Mouse (Mus musculus) limb, embryonic 11.5 days (tissue): Measurements from ENCODE around the gene Slc4a4. TPM values are rescaled to one million over a fixed set of nuclear protein-coding genes. Genes with fewer than 3 reads are reported as not detected.
"Not testable (repeated sequence)": the region's sequence is repeated elsewhere in the genome, so short reads cannot be mapped to it uniquely, and the experiment has no call there.

Source experiments
- ATAC-seq: fragments of 200-750 bp; cut with Nextera tagmentation; 2 replicates; pipeline ENCODE4 v1.8.0; 2017; ENCODE audit warnings: low read depth; ENCODE audit not compliant: insufficient number of reproducible peaks, low FRiP score, low TSS enrichment
- DNase-seq: peaks from one replicate; pipeline ENCODE4 v3.0.0-alpha.2; 2015; ENCODE audit warnings: low spot score
- H3K27ac ChIP-seq: fragments of 300-500 bp; sonication (generic); replicated peaks from 2 replicates; pipeline ENCODE4 v1.5.1; 2014; ENCODE audit warnings: low read depth, mild to moderate bottlenecking, low read length
- H3K27me3 ChIP-seq: fragments of 300-500 bp; sonication (generic); 2 replicates; pipeline ENCODE4 v1.6.1; 2014; ENCODE audit warnings: mild to moderate bottlenecking, low read length, mixed read lengths; ENCODE audit not compliant: control insufficient read depth, insufficient read depth
- H3K36me3 ChIP-seq: fragments of 300-500 bp; sonication (generic); 2 replicates; pipeline ENCODE4 v1.6.1; 2014; ENCODE audit warnings: mild to moderate bottlenecking, low read length, moderate library complexity, mixed read lengths; ENCODE audit not compliant: control insufficient read depth, insufficient read depth
- H3K4me1 ChIP-seq: fragments of 300-500 bp; sonication (generic); 2 replicates; pipeline ENCODE4 v1.6.1; 2014; ENCODE audit warnings: low read length, mixed read lengths; ENCODE audit not compliant: control insufficient read depth, insufficient read depth
- H3K4me2 ChIP-seq: fragments of 300-500 bp; sonication (generic); 2 replicates; pipeline ENCODE4 v1.6.1; 2014; ENCODE audit warnings: low read depth, mild to moderate bottlenecking, moderate library complexity; ENCODE audit not compliant: severe bottlenecking
- H3K4me3 ChIP-seq: fragments of 300-500 bp; sonication (generic); 2 replicates; pipeline ENCODE4 v1.5.1; 2014; ENCODE audit warnings: low read depth, low read length
- H3K9ac ChIP-seq: fragments of 300-500 bp; sonication (generic); 2 replicates; pipeline ENCODE4 v1.6.1; 2014; ENCODE audit warnings: mild to moderate bottlenecking, low read length
- H3K9me3 ChIP-seq: fragments of 300-500 bp; sonication (generic); 2 replicates; pipeline ENCODE4 v1.6.1; 2016; ENCODE audit warnings: low read length; ENCODE audit not compliant: control insufficient read depth
- WGBS: fragments of 180-500 bp; shearing (Covaris S2); extraction: QIAGEN DNeasy Blood & Tissue Kit; methylation state at CpG from one replicate; pipeline ENCODE4 v1.1.7; 2014; 5-methylcytosine and 5-hydroxymethylcytosine counted together
- polyA plus RNA-seq: library from polyadenylated mRNA; unstranded; fragments of >200 nt; fragmentation: Nextera tagmentation; extraction: Ambion mirVana; gene quantifications from 2 replicates; pipeline ENCODE4 v1.2.1, GENCODE M21; 2014

Gene Slc4a4
- polyA plus RNA-seq, 1 experiment from 2014 or later: 1.9 TPM

DNA sequence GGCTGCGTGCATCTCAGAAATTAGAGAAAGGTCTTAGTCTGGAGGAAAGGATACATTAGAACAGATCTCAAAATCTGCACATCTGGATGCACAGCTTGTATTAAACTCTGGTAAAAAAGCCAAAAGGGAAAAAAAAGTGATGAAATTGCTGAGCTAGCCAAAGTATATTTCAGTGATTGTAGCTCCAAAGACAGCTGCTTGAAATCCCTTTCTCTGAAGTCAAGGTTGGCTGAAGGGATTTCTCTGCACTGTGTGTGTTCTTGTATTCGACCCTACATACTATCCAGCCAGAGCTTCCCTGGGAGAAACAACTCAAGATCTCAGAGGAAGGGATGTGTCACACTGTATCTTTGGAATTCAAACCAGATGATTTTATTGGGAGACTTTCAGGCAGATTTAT is 223.2 kb downstream of the Slc4a4 start:
- Histone ChIP-seq H3K9me3 (no peaks in the 10 kb centered on the region), H3K36me3 (no peaks in the 10 kb centered on the region), H3K4me2 (no peak overlapping the region), H3K27me3 (no peaks in the 10 kb centered on the region), H3K9ac (no peak overlapping the region), H3K27ac (no peak overlapping the region), H3K4me1 (no peaks in the 10 kb centered on the region), H3K4me3 (no peak overlapping the region)
- no peak for ATAC-seq
- 83% methylated on average over 2 of the region's 2 CpGs for WGBS
- no peak for DNase-seq

DNA sequence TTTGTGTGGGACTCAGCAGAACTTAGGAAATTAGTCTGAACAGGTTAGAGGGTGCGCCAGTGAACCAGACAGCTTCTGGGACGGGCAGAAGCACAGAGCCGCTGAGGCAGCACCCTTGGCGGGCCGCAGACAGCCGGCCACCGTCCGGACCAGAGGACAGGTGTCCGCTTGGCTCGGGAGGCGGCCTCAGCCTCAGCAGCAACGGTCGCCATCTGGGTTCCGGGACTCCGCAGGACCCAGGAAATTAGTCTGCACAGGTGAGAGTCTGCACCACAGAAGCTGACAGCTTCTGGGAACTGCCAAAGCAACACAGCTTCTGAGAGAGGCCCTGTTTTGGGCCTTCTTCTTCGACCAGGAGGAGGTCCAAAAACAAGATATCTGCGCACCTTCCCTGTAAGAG is 225.4 kb downstream of the Slc4a4 start:
- not testable (repeated sequence) for H3K27ac ChIP-seq, ATAC-seq, H3K36me3 ChIP-seq, H3K9me3 ChIP-seq, DNase-seq, H3K4me1 ChIP-seq, H3K27me3 ChIP-seq, H3K4me3 ChIP-seq, H3K9ac ChIP-seq, H3K4me2 ChIP-seq
- WGBS: 94% methylated on average over 11 of the region's 17 CpGs

DNA sequence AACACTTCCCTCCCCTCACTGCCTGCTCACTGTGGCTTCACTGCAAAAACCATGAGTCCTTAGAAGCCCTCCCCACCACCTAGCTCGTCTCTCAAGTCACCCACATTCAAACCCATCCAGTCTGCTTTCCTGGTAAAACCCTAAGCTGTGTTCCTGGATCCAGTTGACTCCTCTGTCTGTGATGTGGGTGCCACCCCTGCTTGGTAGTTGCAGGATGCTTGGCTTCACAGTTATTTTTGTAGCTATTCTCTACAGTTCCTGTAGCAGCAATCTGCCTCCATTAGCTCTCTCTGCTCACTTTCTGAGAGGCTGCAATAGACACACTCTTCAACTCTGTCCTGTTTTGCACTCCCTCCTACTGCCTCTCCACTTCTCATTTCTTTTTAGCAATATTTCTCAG is 234.3 kb downstream of the Slc4a4 start:
- Histone ChIP-seq H3K9me3 (no peaks in the 10 kb centered on the region), H3K27me3 (no peaks in the 10 kb centered on the region), H3K4me2 (no peak overlapping the region), H3K27ac (no peak overlapping the region), H3K4me1 (no peaks in the 10 kb centered on the region), H3K9ac (no peak overlapping the region), H3K36me3 (no peaks in the 10 kb centered on the region), H3K4me3 (no peak overlapping the region)
- DNase-seq: no peak
- no peak for ATAC-seq
- 72% methylated on average over 1 of the region's 1 CpGs for WGBS

DNA sequence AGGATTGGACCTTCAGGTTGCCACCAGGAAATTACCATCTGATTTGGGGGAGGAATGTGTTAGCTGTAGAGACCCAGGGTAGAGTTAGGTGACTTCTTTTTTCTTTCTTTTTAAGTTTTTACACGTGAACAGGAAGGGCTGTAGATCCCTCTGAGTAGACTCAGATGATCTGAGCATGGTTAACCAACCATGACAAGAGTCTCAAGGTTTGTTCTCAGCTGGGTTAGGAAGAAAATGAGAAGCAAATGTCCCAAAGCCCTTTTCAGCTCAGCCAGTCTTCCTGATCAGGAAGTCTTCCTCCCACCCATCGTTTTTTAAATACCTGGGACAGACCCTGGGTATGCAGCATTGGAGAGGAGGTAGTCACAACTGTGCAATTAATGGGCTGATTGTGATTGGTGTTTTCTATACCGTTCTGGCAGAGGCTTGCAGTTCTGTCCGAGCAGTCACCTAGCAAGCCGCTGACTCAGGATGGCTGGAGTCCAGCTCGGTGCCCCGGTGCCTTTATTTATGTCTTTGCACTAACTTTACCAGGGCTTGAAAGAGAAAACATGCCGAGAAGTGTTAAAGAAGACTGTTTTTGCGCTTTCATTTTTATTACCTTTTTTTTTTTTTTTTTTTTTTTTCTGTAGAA is 236.8 kb downstream of the Slc4a4 start:
- H3K36me3 ChIP-seq: no peaks in the 10 kb centered on the region
- no peak for DNase-seq
- no peak overlapping the region for H3K27ac ChIP-seq
- H3K9me3 ChIP-seq: no peaks in the 10 kb centered on the region
- 74% methylated on average over 9 of the region's 9 CpGs for WGBS
- no peak for ATAC-seq
- H3K4me3 ChIP-seq: no peak overlapping the region
- no peak overlapping the region for H3K4me2 ChIP-seq
- H3K9ac ChIP-seq: no peak overlapping the region
- no peaks in the 10 kb centered on the region for H3K4me1 ChIP-seq
- no peaks in the 10 kb centered on the region for H3K27me3 ChIP-seq

DNA sequence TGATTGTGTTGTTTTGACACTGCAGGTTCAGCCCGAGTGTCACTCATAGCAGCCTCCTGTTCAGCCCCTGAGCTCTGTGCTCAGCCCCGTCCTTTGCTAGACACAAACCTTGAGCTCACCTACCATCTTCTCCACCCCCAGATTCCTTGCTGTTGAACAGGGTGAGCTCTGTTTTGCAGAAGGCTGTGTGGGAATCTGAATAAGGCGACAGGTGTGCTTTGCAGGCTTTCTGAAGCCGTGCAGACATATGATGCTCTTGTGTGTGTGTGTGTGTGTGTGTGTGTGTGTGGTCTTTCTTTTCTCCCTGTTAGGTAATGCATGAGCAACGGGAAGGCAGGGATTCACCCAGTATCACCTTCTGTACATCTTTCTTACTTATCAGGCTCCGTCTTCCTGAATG is 241.6 kb downstream of the Slc4a4 start:
- DNase-seq (no peak), ATAC-seq (no peak)
- Histone ChIP-seq H3K36me3 (no peaks in the 10 kb centered on the region), H3K9me3 (no peaks in the 10 kb centered on the region), H3K27me3 (no peaks in the 10 kb centered on the region), H3K4me1 (no peaks in the 10 kb centered on the region), H3K27ac (no peak overlapping the region), H3K4me2 (no peak overlapping the region), H3K9ac (no peak overlapping the region), H3K4me3 (no peak overlapping the region)
- 91% methylated on average over 6 of the region's 6 CpGs for WGBS

DNA sequence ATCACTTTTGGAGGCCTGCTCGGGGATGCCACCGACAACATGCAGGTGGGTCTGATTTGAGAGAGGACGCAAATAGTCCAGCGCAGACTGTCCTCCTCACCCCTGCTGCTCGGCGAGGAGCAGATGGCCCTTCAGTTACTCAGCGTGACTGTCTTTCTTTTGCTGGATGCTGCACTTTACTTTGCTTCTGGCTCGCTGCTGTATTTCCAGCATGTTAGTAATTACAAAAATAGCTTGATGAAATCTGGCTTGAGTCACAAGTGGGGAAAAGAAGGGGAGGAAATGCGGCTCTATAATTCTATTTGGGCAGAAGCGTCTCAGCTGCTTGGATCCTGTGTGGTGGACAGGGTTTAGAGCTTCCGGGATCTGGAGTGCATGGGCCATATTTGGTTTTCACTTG is 249.2 kb downstream of the Slc4a4 start:
- H3K27me3 ChIP-seq: no peaks in the 10 kb centered on the region
- H3K4me2 ChIP-seq: no peak overlapping the region
- H3K9ac ChIP-seq: no peak overlapping the region
- no peak overlapping the region for H3K27ac ChIP-seq
- DNase-seq (no peak), ATAC-seq (no peak)
- H3K4me3 ChIP-seq: no peak overlapping the region
- no peaks in the 10 kb centered on the region for H3K9me3 ChIP-seq
- H3K36me3 ChIP-seq: no peaks in the 10 kb centered on the region
- H3K4me1 ChIP-seq: no peaks in the 10 kb centered on the region
- 79% methylated on average over 11 of the region's 11 CpGs for WGBS

DNA sequence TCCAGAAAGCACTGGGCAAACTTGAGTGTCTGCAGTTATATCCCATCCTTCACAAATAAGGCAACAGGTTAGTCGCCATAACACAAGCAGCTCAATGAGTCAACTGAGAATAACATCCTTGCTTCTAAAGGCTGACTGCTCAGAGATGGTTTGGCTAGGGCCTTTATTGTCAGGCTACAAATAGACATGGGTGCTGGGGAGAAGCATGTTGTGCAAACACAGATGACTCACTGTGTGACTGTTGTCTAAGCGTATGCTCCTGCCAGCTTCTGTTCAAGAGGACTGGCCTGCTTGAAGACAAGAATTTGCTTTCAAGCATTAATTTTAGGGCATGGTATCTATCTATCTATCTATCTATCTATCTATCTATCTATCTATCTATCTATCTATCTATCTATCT is 253.5 kb downstream of the Slc4a4 start:
- no peaks in the 10 kb centered on the region for H3K36me3 ChIP-seq

DNA sequence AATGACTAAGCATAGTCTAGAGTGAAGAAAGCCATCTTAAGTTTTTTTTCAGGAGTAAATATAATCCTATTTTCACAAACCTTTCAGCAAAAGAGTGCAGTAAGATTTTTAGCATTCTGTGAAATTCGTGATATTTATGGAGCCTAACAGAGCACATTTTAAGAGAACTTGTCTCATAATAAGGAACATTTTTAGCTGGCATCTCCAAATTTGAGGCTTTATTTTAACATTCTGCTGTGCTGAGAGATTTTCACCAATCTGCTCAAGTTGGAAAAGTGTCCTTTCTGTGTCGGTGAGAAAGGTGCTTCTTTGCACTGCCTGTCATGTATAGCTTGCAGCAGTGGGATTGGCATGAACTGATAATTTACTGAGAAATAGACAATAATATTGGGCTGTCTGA is 255.1 kb downstream of the Slc4a4 start:
- no peak overlapping the region for H3K9ac ChIP-seq
- H3K27ac ChIP-seq: no peak overlapping the region
- H3K9me3 ChIP-seq: no peaks in the 10 kb centered on the region
- peaks cover 6% of the 10 kb centered on the region; the same call in 1 of the 2 replicates for H3K4me1 ChIP-seq
- H3K27me3 ChIP-seq: no peaks in the 10 kb centered on the region
- no peak overlapping the region for H3K4me3 ChIP-seq
- no peak overlapping the region for H3K4me2 ChIP-seq
- H3K36me3 ChIP-seq: no peaks in the 10 kb centered on the region
- WGBS: 92% methylated on average over 2 of the region's 2 CpGs
- ATAC-seq (no peak), DNase-seq (no peak)

More for the DNA sequence above, 253.5 kb downstream of the Slc4a4 start:
- no peaks in the 10 kb centered on the region for H3K9me3 ChIP-seq
- no peak overlapping the region for H3K4me2 ChIP-seq
- no peak overlapping the region for H3K9ac ChIP-seq
- 98% methylated on average over 2 of the region's 2 CpGs for WGBS
- no peak overlapping the region for H3K27ac ChIP-seq
- peaks cover 5% of the 10 kb centered on the region; the same call in 1 of the 2 replicates for H3K4me1 ChIP-seq
- DNase-seq (no peak), ATAC-seq (no peak)
- no peaks in the 10 kb centered on the region for H3K27me3 ChIP-seq
- no peak overlapping the region for H3K4me3 ChIP-seq

DNA sequence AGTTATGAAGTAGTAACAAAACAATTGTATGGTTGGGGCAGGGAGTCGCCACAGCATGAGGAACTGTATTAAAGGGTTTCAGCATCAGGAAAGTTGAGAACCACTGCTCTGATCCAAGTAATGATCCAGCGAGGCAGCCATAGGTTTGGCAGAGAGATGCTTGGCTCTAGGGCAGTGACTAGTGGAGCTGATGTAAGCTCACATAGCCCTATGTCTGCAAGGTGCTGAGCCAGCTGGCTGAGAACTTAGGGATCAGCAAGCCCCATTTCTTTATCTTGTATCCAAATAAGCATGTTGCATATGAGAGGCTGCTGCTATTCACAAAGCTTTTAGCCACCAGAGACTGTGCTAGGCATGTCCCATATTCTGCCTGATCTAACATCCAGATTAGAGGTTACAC is 259.7 kb downstream of the Slc4a4 start:
- DNase-seq (no peak), ATAC-seq (no peak)
- no peak overlapping the region for H3K27ac ChIP-seq
- no peak overlapping the region for H3K9ac ChIP-seq
- H3K4me1 ChIP-seq: peaks cover 16% of the 10 kb centered on the region
- WGBS: 78% methylated on average over 2 of the region's 2 CpGs
- H3K4me2 ChIP-seq: no peak overlapping the region
- H3K9me3 ChIP-seq: no peaks in the 10 kb centered on the region
- H3K27me3 ChIP-seq: no peaks in the 10 kb centered on the region
- no peak overlapping the region for H3K4me3 ChIP-seq
- no peaks in the 10 kb centered on the region for H3K36me3 ChIP-seq
